Mouse (Mus musculus): ENCODE data around the gene Gpr183.

GRCm38 (mm10) chr14:121939582-121939981, 25.4 kb downstream of the Gpr183 start:
- TF ChIP-seq POLR2A (IDR thresholded peaks at IDR 0.05; ENCODE audit: control insufficient read depth, extremely low read depth, insufficient read depth, low read length, poor library complexity) (no peak), CTCF (IDR thresholded peaks at IDR 0.05; ENCODE audit: borderline replicate concordance, control insufficient read depth, extremely low read depth, insufficient read depth, low read length, poor library complexity) (no peak)

Measured in thymus, adult 2 months (tissue).